Mouse (Mus musculus): ENCODE data around the gene Rbfox2.
A peak's percentile ranks its signal among the peaks of the same experiment; 100 is the strongest.

DNA sequence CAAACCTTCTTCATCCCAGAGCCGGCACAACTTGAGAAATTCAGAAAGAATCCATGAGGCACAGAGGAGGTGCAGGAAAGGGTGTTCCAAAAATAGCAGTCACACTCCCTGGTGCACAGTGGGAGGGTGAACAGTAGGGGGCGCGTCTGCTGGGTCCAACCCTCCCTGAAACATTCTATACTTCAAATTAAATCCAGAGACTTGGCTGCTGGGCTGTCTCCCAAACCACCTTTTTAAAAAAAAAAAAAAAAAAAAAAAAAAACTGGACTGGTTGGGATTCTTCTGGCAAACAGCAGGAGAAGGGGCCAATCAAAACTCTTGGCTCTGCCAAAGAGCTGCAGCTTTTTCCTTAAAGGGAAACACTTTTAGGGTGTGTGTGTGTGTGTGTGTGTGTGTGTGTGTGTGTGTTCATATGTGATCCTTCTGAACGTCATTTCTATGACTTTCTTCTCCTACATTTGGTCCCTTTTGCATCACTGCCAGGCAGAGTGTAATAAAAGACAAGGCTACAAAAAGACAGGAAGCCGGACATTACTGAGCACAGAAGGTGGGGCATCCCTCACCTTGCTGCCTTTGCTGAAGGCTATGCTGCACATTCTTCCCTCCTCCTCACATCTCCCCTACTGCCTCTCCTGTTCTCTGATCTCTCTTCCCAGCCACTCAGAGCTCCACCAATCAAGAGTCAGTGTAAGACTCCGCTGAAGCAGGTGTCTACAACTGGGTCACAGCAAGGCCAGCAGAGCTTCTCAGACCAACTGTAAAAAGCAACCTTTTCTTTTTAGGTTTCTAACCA is 49.2 kb downstream of the Rbfox2 start:
- no peak; the same call in 1 of the 2 replicates for TF ChIP-seq POLR2A (IDR thresholded peaks at IDR 0.05; ENCODE audit: low read depth, low read length)
- peak; percentile 77; the same call in 1 of the 2 replicates for TF ChIP-seq CTCF (IDR thresholded peaks at IDR 0.05; ENCODE audit: borderline replicate concordance, insufficient read depth, low read length)
